Mouse (Mus musculus): ENCODE results near the gene Cyb5r4.
"Not testable (repeated sequence)": the region's sequence is repeated elsewhere in the genome, so short reads cannot be mapped to it uniquely, and the experiment has no call there.

The Cyb5r4 gene

GRCm38 (mm10) chr9:87027423-87028084, 5.7 kb downstream of the Cyb5r4 start:
- DNase-seq: peak; percentile 65

- DNase-seq: no peak
Observed at GRCm38 (mm10) chr9:87032196-87032595, 10.4 kb downstream of the Cyb5r4 start.

GRCm38 (mm10) chr9:87034831-87035580, 13.2 kb downstream of the Cyb5r4 start:
- no peak for DNase-seq

DNA sequence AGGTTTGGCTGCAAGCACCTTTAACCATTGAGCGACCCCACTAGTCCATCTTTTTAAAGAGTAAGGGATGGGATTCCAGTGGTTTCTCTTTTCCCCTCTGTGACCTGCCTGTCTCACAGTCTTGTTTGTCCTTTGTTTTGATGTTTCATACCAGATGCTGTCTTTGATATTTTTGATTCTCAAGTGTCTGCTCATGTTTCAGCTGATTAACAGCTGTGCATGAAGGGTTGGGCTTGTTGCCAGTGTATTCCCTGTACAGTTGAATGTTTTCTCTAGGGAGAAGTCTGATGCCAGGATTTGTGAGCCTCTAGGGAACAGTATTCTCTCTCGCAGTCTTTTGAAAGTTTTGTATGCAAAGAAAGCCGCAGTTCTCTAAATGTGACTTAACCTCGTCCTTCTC, 27.6 kb downstream of the Cyb5r4 start:
- DNase-seq: peak; percentile 46

DNA sequence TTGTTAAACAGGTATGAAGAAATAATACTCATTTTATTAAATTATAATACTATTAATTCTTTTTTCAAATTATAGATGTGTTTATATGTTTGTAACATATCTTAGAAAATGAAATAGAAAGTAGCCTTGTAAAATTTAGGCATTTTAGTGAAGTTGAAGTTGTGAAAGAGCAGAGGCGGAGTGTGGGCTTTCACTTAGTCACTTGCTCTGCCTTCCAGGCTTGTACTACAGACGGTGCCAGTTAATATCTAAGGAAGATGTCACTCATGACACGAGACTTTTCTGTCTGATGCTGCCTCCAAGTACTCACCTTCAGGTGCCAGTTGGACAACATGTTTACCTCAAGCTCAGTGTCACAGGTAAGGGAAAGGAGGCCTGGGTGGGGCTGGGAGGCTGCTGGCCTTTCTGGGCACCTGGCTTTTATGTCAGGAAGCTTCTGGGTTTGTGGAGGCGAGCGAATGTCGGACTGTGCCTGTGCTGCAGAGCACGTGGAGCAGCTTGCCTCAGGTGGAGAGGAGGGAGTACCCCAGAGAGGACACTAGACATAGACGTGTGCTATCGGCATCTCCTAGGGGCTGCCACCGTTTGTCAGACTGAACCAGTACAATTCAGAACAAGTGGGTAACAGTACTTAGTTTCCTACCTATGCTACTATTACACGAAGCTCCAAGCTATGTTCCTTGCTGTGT, 33.9 kb downstream of the Cyb5r4 start:
- DNase-seq: no peak

GRCm38 (mm10) chr9:87062337-87062736, 40.5 kb downstream of the Cyb5r4 start:
- DNase-seq: no peak

DNA sequence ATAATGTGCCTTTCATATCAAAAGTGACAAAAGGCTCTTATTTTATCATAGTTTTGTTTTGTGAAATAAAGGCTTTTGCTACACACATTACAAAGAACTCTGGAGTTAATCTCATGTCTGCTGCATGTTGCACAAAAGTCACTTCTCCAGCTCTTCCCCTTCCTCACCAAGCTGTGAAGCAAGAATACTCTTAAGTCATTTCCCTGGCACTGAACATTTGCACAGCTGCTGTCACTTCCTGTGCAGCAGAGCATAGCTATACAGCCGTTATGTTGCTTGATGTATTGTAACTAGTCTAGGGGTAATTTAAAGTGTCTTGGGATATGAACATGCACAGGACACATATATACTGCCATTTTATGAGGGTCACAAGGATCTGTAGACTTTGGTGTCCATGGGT, 46.3 kb downstream of the Cyb5r4 start:
- no peak for DNase-seq

- DNase-seq: not testable (repeated sequence)
Observed at GRCm38 (mm10) chr9:87071566-87071965, 49.8 kb downstream of the Cyb5r4 start.

DNA sequence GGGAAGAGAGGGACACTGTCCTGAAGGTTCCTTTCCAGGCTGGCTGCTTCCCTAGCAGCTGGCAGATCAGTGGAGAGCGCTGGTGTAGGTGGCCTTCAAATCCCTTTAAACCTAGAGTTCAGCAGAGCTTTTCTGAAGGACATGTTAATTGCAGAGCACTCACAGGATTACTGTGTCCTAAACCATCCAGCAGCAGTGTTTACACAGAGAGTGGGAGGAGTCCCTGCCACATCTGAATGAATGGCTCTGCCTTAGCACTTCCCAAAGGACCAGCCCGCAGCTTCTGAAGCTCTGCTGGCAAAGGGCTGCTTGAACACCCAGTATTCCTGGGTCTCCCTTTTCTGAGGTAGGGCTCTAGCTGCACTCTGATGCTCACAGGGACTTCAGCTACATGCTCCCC, 56.1 kb downstream of the Cyb5r4 start:
- no peak for DNase-seq

- no peak for DNase-seq
Observed at GRCm38 (mm10) chr9:87079511-87079910, 57.7 kb downstream of the Cyb5r4 start.

DNA sequence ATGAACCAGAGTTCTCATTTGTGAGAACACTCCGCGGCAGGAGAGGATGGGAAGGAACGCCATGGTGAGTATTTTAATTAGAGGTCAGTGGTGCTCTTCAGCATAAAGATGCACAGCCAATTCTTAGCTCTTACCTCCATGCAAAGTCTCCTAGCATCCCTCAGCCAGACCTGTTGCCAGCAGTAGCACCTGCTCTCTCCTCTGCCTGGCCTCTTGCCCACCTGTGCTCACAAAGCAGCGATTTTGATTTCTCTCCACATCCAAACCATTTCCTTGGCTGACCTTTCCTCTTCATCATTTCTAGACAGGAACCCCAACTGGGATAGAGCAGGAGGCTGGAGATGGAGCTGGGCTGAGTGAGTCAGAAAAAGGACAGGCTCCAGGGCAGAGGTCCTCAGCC, 65.2 kb downstream of the Cyb5r4 start:
- DNase-seq: no peak

DNA sequence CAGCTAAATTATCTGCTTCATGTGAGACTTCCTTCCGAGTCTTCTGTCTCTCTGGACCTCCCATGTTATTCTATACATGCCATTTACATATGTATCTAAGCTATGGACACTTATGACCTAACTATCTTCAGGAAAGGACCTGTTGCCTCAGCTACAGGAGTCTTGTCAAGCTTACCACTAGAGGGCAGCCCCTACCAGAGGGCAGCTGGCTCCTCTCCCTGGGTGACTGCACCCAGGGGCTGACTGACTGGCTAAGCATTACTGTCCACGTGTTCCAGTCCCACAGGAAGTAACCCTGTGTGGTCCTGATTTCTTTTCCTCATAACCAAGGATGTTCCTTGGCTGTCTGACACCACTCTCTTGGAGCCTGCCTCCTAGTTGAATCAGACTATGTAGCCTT, 76.2 kb downstream of the Cyb5r4 start:
- DNase-seq: peak; percentile 33

DNA sequence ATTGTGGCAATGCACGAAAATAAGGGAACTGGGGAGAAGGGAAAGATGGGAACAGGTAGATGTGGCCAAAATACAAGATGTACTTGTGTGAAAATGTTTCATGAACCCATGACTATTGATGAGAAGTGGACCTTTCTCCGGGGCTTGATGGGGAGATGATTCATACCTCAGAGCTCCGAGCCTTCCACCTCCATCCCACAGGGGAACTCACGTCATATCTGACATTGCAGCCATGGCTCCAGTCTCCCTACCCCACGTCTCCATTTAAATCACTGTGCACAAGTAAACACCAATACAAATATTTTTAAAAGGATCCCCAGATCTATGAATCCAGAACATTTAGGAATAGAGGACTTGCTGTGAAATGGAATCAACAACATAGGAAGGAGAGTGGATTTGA, 93.2 kb downstream of the Cyb5r4 start:
- DNase-seq: no peak

DNA sequence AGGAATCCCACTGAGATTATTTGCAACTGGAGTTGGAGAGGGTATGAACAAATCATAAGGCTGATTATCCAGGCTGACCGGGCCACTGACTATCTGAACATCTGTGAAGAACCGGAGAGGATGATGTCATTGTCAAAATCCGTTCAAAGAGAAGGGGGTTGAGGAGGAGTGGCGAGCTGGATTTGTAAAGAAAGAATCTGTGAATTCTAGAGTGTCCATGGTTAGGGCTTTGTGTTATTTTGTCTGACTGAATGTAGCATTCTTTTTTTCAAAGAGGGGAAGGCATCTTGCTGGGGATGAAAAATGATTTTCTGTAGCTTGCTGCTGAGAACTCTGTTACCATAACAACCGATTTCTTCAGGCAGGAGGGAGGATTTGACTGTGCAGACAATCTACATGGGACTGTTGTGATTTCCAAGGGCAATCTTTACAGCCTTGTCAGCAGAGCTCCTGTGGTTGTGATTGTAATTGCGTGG, 93.7 kb downstream of the Cyb5r4 start:
- DNase-seq: no peak

DNA sequence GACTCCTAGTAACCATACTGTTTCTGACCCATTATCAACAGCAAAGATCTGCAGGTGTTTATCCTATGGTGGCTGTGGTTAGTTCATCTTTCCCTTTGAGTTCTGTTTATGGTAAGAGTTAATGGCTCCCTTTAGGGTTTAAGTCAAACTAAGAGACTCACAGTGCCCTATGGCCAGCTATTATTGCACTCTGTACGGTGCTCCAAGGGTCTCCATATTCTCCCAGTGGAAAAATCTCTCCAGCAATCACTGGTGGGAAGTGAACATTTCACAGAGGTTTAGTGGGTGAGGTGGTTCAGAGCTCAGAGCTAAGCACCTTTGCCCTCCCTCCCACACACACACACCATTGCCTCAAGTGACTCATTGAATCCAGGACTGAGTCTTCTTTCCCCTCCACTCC, 94.2 kb downstream of the Cyb5r4 start:
- no peak for DNase-seq

DNA sequence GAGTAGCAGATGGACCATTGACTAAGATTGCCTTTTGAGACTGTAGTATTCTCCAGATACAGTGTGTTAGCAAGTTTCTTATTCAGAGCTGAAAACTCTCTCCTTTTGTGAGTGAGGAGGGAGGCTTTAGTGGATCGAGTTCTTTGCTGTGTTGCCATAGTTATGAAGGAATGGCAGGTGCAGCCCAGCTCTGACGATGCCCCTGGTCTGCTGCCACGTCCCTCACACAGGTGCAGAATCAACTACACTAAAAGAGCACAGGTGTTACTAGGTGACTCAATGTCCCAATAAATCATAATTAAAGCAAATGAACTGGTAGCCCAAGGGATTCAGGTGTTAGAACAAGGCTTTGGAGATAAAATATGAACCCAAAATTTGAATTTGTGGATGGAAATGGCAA, 97.2 kb downstream of the Cyb5r4 start:
- no peak for DNase-seq

- no peak for DNase-seq
Observed at GRCm38 (mm10) chr9:87121956-87122493, 100.2 kb downstream of the Cyb5r4 start.

- not testable (repeated sequence) for DNase-seq
Observed at GRCm38 (mm10) chr9:87127046-87127445, 105.2 kb downstream of the Cyb5r4 start.
